Mouse (Mus musculus) spleen, postnatal 10 days (tissue): ENCODE results near the gene Plcb3.

ENCODE experiments used
- DNase-seq, 2 experiments: peaks; one replicate each; pipeline ENCODE4 v3.0.0; 2021 to 2022; ENCODE audit warnings: low spot score in 2 of 2

Plcb3 gene

GRCm38 (mm10) chr19:6975537-6976521 lies at the start of gene Plcb3:
Gene Plcb3, minus strand, starts transcription at chr19:6976470.
- DNase-seq: peak; percentile 58 to 73

GRCm38 (mm10) chr19:7020224-7020641 lies 44.0 kb upstream of the Plcb3 start:
- DNase-seq: peak; percentile 54 to 80

- DNase-seq: peak; percentile 71 to 81
These were observed 42.9 kb upstream of the Plcb3 start, which contains the start of gene Fermt3 for GRCm38 (mm10) chr19:7019191-7019590. Gene Fermt3, minus strand, starts transcription at chr19:7019469.

GRCm38 (mm10) chr19:7018546-7018945 lies 42.3 kb upstream of the Plcb3 start:
- DNase-seq: peak; percentile 42 to 55

GRCm38 (mm10) chr19:7017541-7018457 lies 41.5 kb upstream of the Plcb3 start:
- DNase-seq: peak; percentile 48 to 75

GRCm38 (mm10) chr19:7014481-7015135 lies 38.3 kb upstream of the Plcb3 start:
- DNase-seq: no peak

- no peak for DNase-seq
These were observed 37.7 kb upstream of the Plcb3 start for GRCm38 (mm10) chr19:7013984-7014383.

- DNase-seq: no peak
These were observed 36.2 kb upstream of the Plcb3 start for GRCm38 (mm10) chr19:7012426-7012825.

- no peak for DNase-seq
These were observed 30.8 kb upstream of the Plcb3 start for GRCm38 (mm10) chr19:7006892-7007593.

GRCm38 (mm10) chr19:6999360-7000063 lies 23.2 kb upstream of the Plcb3 start:
- no peak for DNase-seq

- DNase-seq: no peak
These were observed 21.5 kb upstream of the Plcb3 start for GRCm38 (mm10) chr19:6997721-6998290.

- DNase-seq: peak; percentile 59 to 82
These were observed 19.7 kb upstream of the Plcb3 start, which contains the start of the genes Nudt22 and Trpt1 for GRCm38 (mm10) chr19:6996006-6996405. Gene Nudt22, minus strand, starts transcription at chr19:6996117. Gene Trpt1, plus strand, starts transcription at chr19:6996131.

GRCm38 (mm10) chr19:6995255-6995991 lies 19.2 kb upstream of the Plcb3 start:
- peak in 1 of 2 experiments; percentile 35 for DNase-seq

GRCm38 (mm10) chr19:6994489-6994888 lies 18.2 kb upstream of the Plcb3 start:
- DNase-seq: no peak

- no peak for DNase-seq
These were observed 17.7 kb upstream of the Plcb3 start for GRCm38 (mm10) chr19:6994002-6994401.

- no peak for DNase-seq
These were observed 16.9 kb upstream of the Plcb3 start for GRCm38 (mm10) chr19:6993011-6993770.

GRCm38 (mm10) chr19:6992011-6992858 lies 16.0 kb upstream of the Plcb3 start, which contains the start of gene Dnajc4:
Gene Dnajc4, minus strand, starts transcription at chr19:6992572.
- DNase-seq: peak; percentile 89 to 98
